Mouse (Mus musculus) embryonic facial prominence, embryonic 14.5 days (tissue): ENCODE results near the gene Pdzd3. TPM values are rescaled to one million over a fixed set of nuclear protein-coding genes. Genes with fewer than 3 reads are reported as not detected.
"Not testable (repeated sequence)": the region's sequence is repeated elsewhere in the genome, so short reads cannot be mapped to it uniquely, and the experiment has no call there.

Source experiments
- ATAC-seq: fragments of 200-750 bp; cut with Nextera tagmentation; 2 replicates; pipeline ENCODE4 v1.8.0; 2017; ENCODE audit warnings: low read depth, moderate number of reproducible peaks, moderate TSS enrichment
- DNase-seq: peaks from one replicate; pipeline ENCODE4 v3.0.0-alpha.2; 2015; ENCODE audit warnings: low spot score
- H3K27ac ChIP-seq: fragments of 300-500 bp; sonication (generic); replicated peaks from 2 replicates; pipeline ENCODE4 v1.5.1; 2014; ENCODE audit warnings: low read depth, mild to moderate bottlenecking, low read length, moderate library complexity
- H3K27me3 ChIP-seq: fragments of 300-500 bp; sonication (generic); replicated peaks from 2 replicates; pipeline ENCODE4 v1.6.1; 2014; ENCODE audit warnings: low read length; ENCODE audit not compliant: control insufficient read depth, insufficient read depth
- H3K36me3 ChIP-seq: fragments of 300-500 bp; sonication (generic); 2 replicates; pipeline ENCODE4 v1.6.1; 2014; ENCODE audit warnings: low read length, mixed read lengths; ENCODE audit not compliant: control insufficient read depth, insufficient read depth
- H3K4me1 ChIP-seq: fragments of 300-500 bp; sonication (generic); 2 replicates; pipeline ENCODE4 v1.6.1; 2014; ENCODE audit warnings: antibody characterized with exemption, low read length; ENCODE audit not compliant: control insufficient read depth, insufficient read depth
- H3K4me2 ChIP-seq: fragments of 300-500 bp; sonication (generic); 2 replicates; pipeline ENCODE4 v1.6.1; 2014; ENCODE audit warnings: low read depth, mild to moderate bottlenecking, low read length, moderate library complexity, mixed read lengths
- H3K4me3 ChIP-seq: fragments of 300-500 bp; sonication (generic); 2 replicates; pipeline ENCODE4 v1.5.1; 2014; ENCODE audit warnings: low read depth, mild to moderate bottlenecking, low read length
- H3K9ac ChIP-seq: fragments of 300-500 bp; sonication (generic); 2 replicates; pipeline ENCODE4 v1.6.1; 2014; ENCODE audit warnings: low read depth, mild to moderate bottlenecking, low read length, moderate library complexity, mixed read lengths
- H3K9me3 ChIP-seq: fragments of 300-500 bp; sonication (generic); 2 replicates; pipeline ENCODE4 v1.6.1; 2016; ENCODE audit warnings: low read length; ENCODE audit not compliant: control insufficient read depth
- WGBS: fragments of 180-500 bp; shearing (Covaris S2); extraction: QIAGEN DNeasy Blood & Tissue Kit; methylation state at CpG from one replicate; pipeline ENCODE4 v1.1.7; 2014; 5-methylcytosine and 5-hydroxymethylcytosine counted together
- polyA plus RNA-seq: library from polyadenylated mRNA; unstranded; fragments of >200 nt; fragmentation: Nextera tagmentation; extraction: Ambion mirVana; gene quantifications from 2 replicates; pipeline ENCODE4 v1.2.1, GENCODE M21; 2014

Pdzd3 gene
- 0.12 and 0.15 TPM in 2 replicates for polyA plus RNA-seq

- no peak within 1 kb of the TSS for H3K27ac ChIP-seq
- no peak within 1 kb of the TSS for H3K4me2 ChIP-seq
- H3K4me1 ChIP-seq = peaks cover 16% of the 10 kb centered on the region
- ATAC-seq (no peak), DNase-seq (no peak)
- no peaks in the 10 kb centered on the region for H3K9me3 ChIP-seq
- no peak within 1 kb of the TSS for H3K4me3 ChIP-seq
- H3K27me3 ChIP-seq = no peaks in the 10 kb centered on the region
- WGBS = 76% methylated on average over 10 of the region's 10 CpGs
- no peaks in the 10 kb centered on the region for H3K36me3 ChIP-seq
- no peak within 1 kb of the TSS for H3K9ac ChIP-seq
These were observed at the start of gene Pdzd3 for GRCm38 (mm10) chr9:44251314-44251713. Pdzd3 (minus strand) TSS chr9:44251471.

- H3K4me1 ChIP-seq, H3K4me3 ChIP-seq, DNase-seq, H3K9me3 ChIP-seq, H3K9ac ChIP-seq, H3K27me3 ChIP-seq, H3K4me2 ChIP-seq, H3K27ac ChIP-seq, ATAC-seq: not testable (repeated sequence)
- WGBS = 91% methylated on average over 3 of the region's 3 CpGs
- peaks cover 77% of the 10 kb centered on the region for H3K36me3 ChIP-seq
These were observed 48.7 kb upstream of the Pdzd3 start for GRCm38 (mm10) chr9:44300001-44300400.

GRCm38 (mm10) chr9:44292490-44292889 lies 41.2 kb upstream of the Pdzd3 start:
- no peak overlapping the region for H3K9ac ChIP-seq
- peaks cover 27% of the 10 kb centered on the region for H3K27me3 ChIP-seq
- WGBS = 71% methylated on average over 3 of the region's 3 CpGs
- no peak for ATAC-seq
- H3K36me3 ChIP-seq = peaks cover 68% of the 10 kb centered on the region
- DNase-seq = peak; percentile 48
- H3K27ac ChIP-seq = no peak overlapping the region
- H3K9me3 ChIP-seq = no peaks in the 10 kb centered on the region
- no peak overlapping the region for H3K4me3 ChIP-seq
- no peak overlapping the region for H3K4me2 ChIP-seq
- H3K4me1 ChIP-seq = peaks cover 6% of the 10 kb centered on the region; the same call in 1 of the 2 replicates

- no peak overlapping the region for H3K9ac ChIP-seq
- DNase-seq = no peak
These were observed 37.7 kb upstream of the Pdzd3 start for GRCm38 (mm10) chr9:44288959-44289291.

GRCm38 (mm10) chr9:44288076-44288958 lies 37.0 kb upstream of the Pdzd3 start, which contains the start of gene Abcg4:
Abcg4 (minus strand) TSS chr9:44288615.
- Histone ChIP-seq H3K36me3 (peaks cover 28% of the 10 kb centered on the region), H3K4me3 (peak within 1 kb of the TSS; percentile 55), H3K9ac (peak within 1 kb of the TSS; percentile 74), H3K9me3 (no peaks in the 10 kb centered on the region), H3K4me1 (peaks cover 11% of the 10 kb centered on the region; the same call in 1 of the 2 replicates), H3K27me3 (peaks cover 34% of the 10 kb centered on the region), H3K4me2 (peak within 1 kb of the TSS; percentile 80), H3K27ac (no peak within 1 kb of the TSS)
- peak; percentile 56 for ATAC-seq
- DNase-seq = peak; percentile 25
- WGBS = 3% methylated on average over 25 of the region's 38 CpGs

More at GRCm38 (mm10) chr9:44288959-44289291, 37.7 kb upstream of the Pdzd3 start:
- peak overlapping the region; percentile 80; the same call in 1 of the 2 replicates for H3K4me2 ChIP-seq
- no peak for ATAC-seq
- H3K4me1 ChIP-seq = peaks cover 11% of the 10 kb centered on the region; the same call in 1 of the 2 replicates
- no peaks in the 10 kb centered on the region for H3K9me3 ChIP-seq
- no peak overlapping the region for H3K27ac ChIP-seq
- H3K36me3 ChIP-seq = peaks cover 34% of the 10 kb centered on the region
- H3K4me3 ChIP-seq = peak overlapping the region; percentile 55
- WGBS = 10% methylated on average over 11 of the region's 11 CpGs
- peaks cover 34% of the 10 kb centered on the region for H3K27me3 ChIP-seq

- Histone ChIP-seq H3K9ac (peak overlapping the region; percentile 74), H3K4me3 (peak overlapping the region; percentile 55), H3K4me2 (peak overlapping the region; percentile 80), H3K4me1 (peaks cover 11% of the 10 kb centered on the region; the same call in 1 of the 2 replicates), H3K36me3 (peaks cover 21% of the 10 kb centered on the region), H3K9me3 (no peaks in the 10 kb centered on the region), H3K27me3 (peaks cover 34% of the 10 kb centered on the region), H3K27ac (no peak overlapping the region)
- peak; percentile 39 for DNase-seq
- WGBS = under 1% methylated on average over 29 of the region's 47 CpGs
- ATAC-seq = peak; percentile 62
These were observed 36.3 kb upstream of the Pdzd3 start for GRCm38 (mm10) chr9:44287401-44288075.

GRCm38 (mm10) chr9:44287003-44287400 lies 35.7 kb upstream of the Pdzd3 start:
- peaks cover 11% of the 10 kb centered on the region; the same call in 1 of the 2 replicates for H3K4me1 ChIP-seq
- H3K27me3 ChIP-seq = peaks cover 34% of the 10 kb centered on the region
- no peak overlapping the region for H3K27ac ChIP-seq
- WGBS = 8% methylated on average over 8 of the region's 11 CpGs
- H3K36me3 ChIP-seq = peaks cover 15% of the 10 kb centered on the region; the same call in 1 of the 2 replicates
- H3K9ac ChIP-seq = peak overlapping the region; percentile 74
- ATAC-seq = no peak
- DNase-seq = no peak
- peak overlapping the region; percentile 80 for H3K4me2 ChIP-seq
- H3K9me3 ChIP-seq = no peaks in the 10 kb centered on the region
- H3K4me3 ChIP-seq = peak overlapping the region; percentile 55

- DNase-seq = no peak
- Histone ChIP-seq H3K4me1 (peaks cover 11% of the 10 kb centered on the region; the same call in 1 of the 2 replicates), H3K27ac (no peak overlapping the region), H3K36me3 (peaks cover 10% of the 10 kb centered on the region; the same call in 1 of the 2 replicates), H3K4me3 (no peak overlapping the region), H3K27me3 (peaks cover 34% of the 10 kb centered on the region), H3K9ac (no peak overlapping the region), H3K9me3 (no peaks in the 10 kb centered on the region), H3K4me2 (no peak overlapping the region)
- no peak for ATAC-seq
- WGBS = 7% methylated on average over 6 of the region's 6 CpGs
These were observed 35.1 kb upstream of the Pdzd3 start for GRCm38 (mm10) chr9:44286256-44286850.
